Mouse (Mus musculus) erythroblast, embryonic 14.5 days (primary cell): ENCODE results near the gene Pex16.

ENCODE experiments used
- GATA1 ChIP-seq: IDR thresholded peaks from 2 replicates; pipeline ENCODE4 v1.6.1; 2012; ENCODE audit warnings: low read length, inconsistent platforms, mixed read lengths
- TAL1 ChIP-seq: IDR thresholded peaks from 3 replicates; pipeline ENCODE4 v1.6.1; 2012; ENCODE audit warnings: low read length, inconsistent platforms, mixed read lengths

DNA sequence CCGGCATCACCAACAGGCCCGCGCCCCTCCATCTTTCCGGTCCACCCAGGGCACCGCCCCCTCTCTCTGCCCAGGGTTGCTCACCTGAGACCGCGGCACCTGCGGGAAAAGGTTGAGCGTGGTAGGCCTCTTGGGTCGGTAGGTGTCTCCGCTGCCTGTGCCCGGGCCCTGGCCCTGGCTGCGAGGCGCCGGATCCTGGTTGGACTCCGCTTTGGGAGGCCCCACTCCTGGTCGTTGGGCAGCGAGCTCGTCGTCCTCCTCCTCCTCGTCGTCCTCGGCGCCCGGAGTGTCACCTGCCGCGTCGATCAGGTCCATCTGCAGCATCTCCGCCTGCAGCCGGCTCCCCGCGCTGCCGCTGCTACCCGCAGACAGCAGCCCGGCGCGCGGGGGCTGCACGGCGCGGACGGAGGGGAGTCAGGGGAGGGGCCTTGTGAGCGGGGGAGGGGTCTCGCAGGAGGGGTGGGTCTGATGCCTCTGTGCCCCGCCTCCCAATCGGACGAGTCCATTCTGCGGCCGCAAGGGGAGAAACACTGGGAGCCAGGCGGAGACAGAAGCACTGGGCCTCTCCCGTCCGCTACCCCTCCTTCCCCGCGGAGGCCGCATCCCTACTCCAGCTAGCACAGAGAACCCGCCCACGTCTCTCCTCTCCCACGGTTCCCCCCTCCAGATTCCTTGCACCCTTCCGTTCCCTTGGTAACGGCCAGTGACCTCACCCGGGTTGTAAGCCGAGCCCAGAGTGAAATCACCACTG is 14.6 kb downstream of the Pex16 start:
- TF ChIP-seq GATA1: no peak
- TF ChIP-seq TAL1: no peak
